Mouse (Mus musculus) midbrain, embryonic 11.5 days (tissue): ENCODE data around the gene Tmem175. TPM values are rescaled to one million over a fixed set of nuclear protein-coding genes. Genes with fewer than 3 reads are reported as not detected.

Source experiments
- ATAC-seq: fragments of 200-750 bp; cut with Nextera tagmentation; 2 replicates; pipeline ENCODE4 v1.8.0; 2017; ENCODE audit warnings: moderate TSS enrichment, moderate library complexity; ENCODE audit not compliant: low FRiP score
- DNase-seq: peaks from one replicate; pipeline ENCODE4 v3.0.0; 2015; ENCODE audit warnings: low spot score; ENCODE audit errors: missing footprints
- H3K27ac ChIP-seq: fragments of 300-500 bp; sonication (generic); 2 replicates; pipeline ENCODE4 v1.5.1; 2014; ENCODE audit warnings: low read depth, low read length
- H3K27me3 ChIP-seq: fragments of 300-500 bp; sonication (generic); 2 replicates; pipeline ENCODE4 v1.6.1; 2014; ENCODE audit warnings: mild to moderate bottlenecking, low read length, moderate library complexity, mixed read lengths; ENCODE audit not compliant: control insufficient read depth, insufficient read depth
- H3K36me3 ChIP-seq: fragments of 300-500 bp; sonication (generic); 2 replicates; pipeline ENCODE4 v1.6.1; 2014; ENCODE audit warnings: mild to moderate bottlenecking, low read length, moderate library complexity, mixed read lengths; ENCODE audit not compliant: control insufficient read depth, insufficient read depth
- H3K4me1 ChIP-seq: fragments of 300-500 bp; sonication (generic); 2 replicates; pipeline ENCODE4 v1.6.1; 2014; ENCODE audit warnings: low read length; ENCODE audit not compliant: control insufficient read depth, insufficient read depth
- H3K4me2 ChIP-seq: fragments of 300-500 bp; sonication (generic); 2 replicates; pipeline ENCODE4 v1.6.1; 2014; ENCODE audit warnings: mild to moderate bottlenecking, moderate library complexity
- H3K4me3 ChIP-seq: fragments of 300-500 bp; sonication (generic); 2 replicates; pipeline ENCODE4 v1.5.1; 2014; ENCODE audit warnings: low read depth, low read length
- H3K9ac ChIP-seq: fragments of 300-500 bp; sonication (generic); 2 replicates; pipeline ENCODE4 v1.6.1; 2014; ENCODE audit warnings: low read length
- H3K9me3 ChIP-seq: fragments of 300-500 bp; sonication (generic); 2 replicates; pipeline ENCODE4 v1.6.1; 2016; ENCODE audit warnings: low read length; ENCODE audit not compliant: control insufficient read depth
- WGBS: fragments of 180-500 bp; shearing (Covaris S2); extraction: QIAGEN DNeasy Blood & Tissue Kit; methylation state at CpG from one replicate; pipeline ENCODE4 v1.1.7; 2014; 5-methylcytosine and 5-hydroxymethylcytosine counted together
- polyA plus RNA-seq: library from polyadenylated mRNA; unstranded; fragments of >200 nt; fragmentation: Nextera tagmentation; extraction: Ambion mirVana; gene quantifications from 2 replicates; pipeline ENCODE4 v1.2.1, GENCODE M21; 2014

Gene Tmem175
- polyA plus RNA-seq, 1 experiment from 2014 or later, result 20.9 TPM

- H3K4me2 ChIP-seq, result peak within 1 kb of the TSS; percentile 92
- 11% methylated on average over 24 of the region's 24 CpGs for WGBS
- ATAC-seq (peak; percentile 17; the same call in 1 of the 2 replicates), DNase-seq (peak; percentile 67)
- H3K36me3 ChIP-seq, result peaks cover under 1% of the 10 kb centered on the region; the same call in 1 of the 2 replicates
- no peaks in the 10 kb centered on the region for H3K9me3 ChIP-seq
- H3K4me3 ChIP-seq, result peak within 1 kb of the TSS; percentile 64
- H3K27me3 ChIP-seq, result no peaks in the 10 kb centered on the region
- peaks cover 8% of the 10 kb centered on the region for H3K4me1 ChIP-seq
- peak within 1 kb of the TSS; percentile 80 for H3K9ac ChIP-seq
- no peak within 1 kb of the TSS for H3K27ac ChIP-seq
Measured at GRCm38 (mm10) chr5:108659698-108660631, 30.4 kb downstream of the Tmem175 start, which contains the start of gene Idua. Idua (plus strand) TSS chr5:108660331.

- ATAC-seq, result peak; percentile 100
- no peak overlapping the region for H3K27ac ChIP-seq
- WGBS, result 13% methylated on average over 36 of the region's 36 CpGs
Measured at GRCm38 (mm10) chr5:108660632-108661268, 31.2 kb downstream of the Tmem175 start.

GRCm38 (mm10) chr5:108662772-108663171 lies 33.2 kb downstream of the Tmem175 start:
- no peak for DNase-seq

More at GRCm38 (mm10) chr5:108660632-108661268, 31.2 kb downstream of the Tmem175 start:
- Histone ChIP-seq H3K9me3 (no peaks in the 10 kb centered on the region), H3K27me3 (no peaks in the 10 kb centered on the region), H3K9ac (peak overlapping the region; percentile 80), H3K4me1 (peaks cover 8% of the 10 kb centered on the region), H3K4me2 (peak overlapping the region; percentile 92), H3K36me3 (no peaks in the 10 kb centered on the region; the same call in 1 of the 2 replicates), H3K4me3 (peak overlapping the region; percentile 64)
- peak; percentile 98 for DNase-seq

GRCm38 (mm10) chr5:108665066-108665465 lies 35.5 kb downstream of the Tmem175 start:
- 46% methylated on average over 3 of the region's 3 CpGs for WGBS
- Histone ChIP-seq H3K27ac (no peak overlapping the region), H3K27me3 (no peaks in the 10 kb centered on the region), H3K4me1 (peaks cover 14% of the 10 kb centered on the region), H3K4me2 (no peak overlapping the region), H3K9ac (no peak overlapping the region), H3K4me3 (no peak overlapping the region), H3K36me3 (no peaks in the 10 kb centered on the region; the same call in 1 of the 2 replicates), H3K9me3 (no peaks in the 10 kb centered on the region)
- ATAC-seq, result no peak
- peak; percentile 44 for DNase-seq

More at GRCm38 (mm10) chr5:108662772-108663171, 33.2 kb downstream of the Tmem175 start:
- Histone ChIP-seq H3K9ac (no peak overlapping the region), H3K4me2 (no peak overlapping the region), H3K27me3 (no peaks in the 10 kb centered on the region), H3K4me1 (peaks cover 8% of the 10 kb centered on the region), H3K27ac (no peak overlapping the region), H3K4me3 (no peak overlapping the region), H3K9me3 (no peaks in the 10 kb centered on the region), H3K36me3 (no peaks in the 10 kb centered on the region; the same call in 1 of the 2 replicates)
- no peak for ATAC-seq
- WGBS, result 79% methylated on average over 4 of the region's 4 CpGs

GRCm38 (mm10) chr5:108667370-108667769 lies 37.8 kb downstream of the Tmem175 start:
- WGBS, result 82% methylated on average over 2 of the region's 2 CpGs
- ATAC-seq, result no peak
- Histone ChIP-seq H3K4me3 (no peak overlapping the region), H3K9me3 (no peaks in the 10 kb centered on the region), H3K4me2 (no peak overlapping the region), H3K9ac (no peak overlapping the region), H3K27ac (no peak overlapping the region), H3K4me1 (peaks cover 12% of the 10 kb centered on the region), H3K27me3 (no peaks in the 10 kb centered on the region), H3K36me3 (no peaks in the 10 kb centered on the region; the same call in 1 of the 2 replicates)
- DNase-seq, result peak; percentile 23

GRCm38 (mm10) chr5:108668387-108668932 lies 38.9 kb downstream of the Tmem175 start:
- WGBS, result 16% methylated on average over 3 of the region's 3 CpGs
- ATAC-seq, result no peak
- H3K27ac ChIP-seq, result no peak overlapping the region
- 0 out of 2 replicates have a peak, but pooled peaks cover 2% of the 10 kb centered on the region for H3K36me3 ChIP-seq
- DNase-seq, result no peak
- H3K9me3 ChIP-seq, result no peaks in the 10 kb centered on the region
- H3K27me3 ChIP-seq, result no peaks in the 10 kb centered on the region
- H3K4me1 ChIP-seq, result peaks cover 12% of the 10 kb centered on the region
- H3K4me2 ChIP-seq, result peak overlapping the region; percentile 73
- peak overlapping the region; percentile 87 for H3K9ac ChIP-seq
- H3K4me3 ChIP-seq, result peak overlapping the region; percentile 51

GRCm38 (mm10) chr5:108668977-108669936 lies 39.7 kb downstream of the Tmem175 start, which contains the start of gene Dgkq:
Dgkq (minus strand) TSS chr5:108669672.
- peak within 1 kb of the TSS; percentile 51 for H3K4me3 ChIP-seq
- 7% methylated on average over 43 of the region's 43 CpGs for WGBS

GRCm38 (mm10) chr5:108669986-108670385 lies 40.4 kb downstream of the Tmem175 start:
- Histone ChIP-seq H3K36me3 (0 out of 2 replicates have a peak, but pooled peaks cover 2% of the 10 kb centered on the region), H3K4me3 (no peak overlapping the region), H3K27me3 (no peaks in the 10 kb centered on the region), H3K9ac (peak overlapping the region; percentile 87; the same call in 1 of the 2 replicates), H3K9me3 (no peaks in the 10 kb centered on the region), H3K4me1 (peaks cover 12% of the 10 kb centered on the region), H3K4me2 (no peak overlapping the region), H3K27ac (no peak overlapping the region)
- DNase-seq (peak; percentile 71), ATAC-seq (peak; percentile 13; the same call in 1 of the 2 replicates)
- 87% methylated on average over 9 of the region's 9 CpGs for WGBS

More at GRCm38 (mm10) chr5:108668977-108669936, 39.7 kb downstream of the Tmem175 start, which contains the start of gene Dgkq:
- ATAC-seq (peak; percentile 87), DNase-seq (peak; percentile 97)
- H3K9ac ChIP-seq, result peak within 1 kb of the TSS; percentile 87
- no peaks in the 10 kb centered on the region for H3K27me3 ChIP-seq
- peaks cover 12% of the 10 kb centered on the region for H3K4me1 ChIP-seq
- H3K9me3 ChIP-seq, result no peaks in the 10 kb centered on the region
- H3K36me3 ChIP-seq, result 0 out of 2 replicates have a peak, but pooled peaks cover 2% of the 10 kb centered on the region
- peak within 1 kb of the TSS; percentile 73 for H3K4me2 ChIP-seq
- H3K27ac ChIP-seq, result peak within 1 kb of the TSS; percentile 68
